ENCODE assay signal across 21 mouse cellular contexts in the genomic region with DNA sequence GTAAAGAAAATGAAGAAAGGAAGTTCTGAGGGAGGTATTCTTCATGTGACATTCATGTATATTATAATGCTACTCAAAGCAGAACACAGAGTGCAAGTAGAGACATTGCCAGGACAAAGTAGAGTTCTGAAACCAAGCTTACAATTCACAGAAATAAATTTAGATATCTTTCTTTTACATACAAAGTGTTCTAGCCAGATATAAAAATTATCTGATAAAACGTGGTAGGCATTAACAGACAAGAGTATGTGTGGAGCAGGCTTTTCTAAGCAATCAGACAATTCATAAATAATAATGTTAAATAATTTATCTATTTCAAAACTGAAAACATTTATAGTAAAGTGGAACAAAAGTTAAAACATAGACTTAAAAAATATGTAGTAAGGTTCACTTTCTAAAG. TPM values are rescaled to one million over a fixed set of nuclear protein-coding genes. Genes with fewer than 3 reads are reported as not detected.
DNase-seq lines count a peak whose midpoint lies in the region; ATAC-seq and TF ChIP-seq lines count a peak whose summit lies in the region.
"Had no signal": no experiment of that assay in that cellular context is flagged by ENCODE, and none has a peak within 500 bp of the region (broad histone marks: within the 10 kb centered on the region; RNA-seq: fewer than 3 reads in every experiment).

No protein-coding gene starts in this region.

- peaks cover 26% of the 10 kb centered on the region for H3K4me1 ChIP-seq in G1E (ENCODE audit: insufficient read depth, low read depth, low read length)
- H3K4me1 ChIP-seq in liver, embryonic 14.5 days (replicated peaks; ENCODE audit: control insufficient read depth in 2 of 2, insufficient read depth in 2 of 2, low read length in 1 of 2): peaks cover 2 to 11% of the 10 kb centered on the region in 2 experiments
- H3K4me1 ChIP-seq: heart, embryonic 10.5 days; hindbrain, embryonic 12.5 days had no signal

- H3K9ac ChIP-seq in liver, embryonic 14.5 days (replicated peaks): no peak overlapping the region
- H3K9ac ChIP-seq: embryonic facial prominence, embryonic 13.5 days; forebrain, embryonic 12.5 days; hindbrain, embryonic 12.5 days had no signal

- H3K4me2 ChIP-seq in liver, embryonic 14.5 days (ENCODE audit: low read depth): no peak overlapping the region
- H3K4me2 ChIP-seq: embryonic facial prominence, embryonic 13.5 days; forebrain, embryonic 12.5 days; hindbrain, embryonic 12.5 days had no signal

- H3K36me3 ChIP-seq in G1E (replicated peaks): peaks cover 47% of the 10 kb centered on the region
- H3K36me3 ChIP-seq in liver, embryonic 14.5 days (replicated peaks; ENCODE audit: control insufficient read depth, insufficient read depth, low read depth): no peaks in the 10 kb centered on the region
- H3K36me3 ChIP-seq: forebrain, embryonic 12.5 days; hindbrain, embryonic 12.5 days had no signal

- no peak overlapping the region for H3K4me3 ChIP-seq in G1E (ENCODE audit: low read depth, low read length)
- no peak overlapping the region for H3K4me3 ChIP-seq in liver, embryonic 14.5 days (ENCODE audit: insufficient read depth in 1 of 2, low read depth in 2 of 2, low read length in 2 of 2)
- H3K4me3 ChIP-seq: embryonic facial prominence, embryonic 13.5 days; forebrain, embryonic 12.5 days; heart, embryonic 10.5 days; hindbrain, embryonic 12.5 days had no signal

- no peak for DNase-seq in G1E (ENCODE audit: low spot score)
- DNase-seq in c-Kit-positive CD71-positive TER-119-negative erythroid progenitor cells, embryonic 14.5 days (ENCODE audit: low read depth): peak; percentile 54
- peak; percentile 14 to 40 (median 30) for DNase-seq in liver, embryonic 14.5 days (ENCODE audit: low read depth in 3 of 3, low spot score in 3 of 3)
- no peak for DNase-seq in left cerebral cortex, postnatal 10 days (ENCODE audit: extremely low spot score in 1 of 2, low spot score in 2 of 2)
- no peak for DNase-seq in layer of hippocampus, postnatal 25 days (ENCODE audit: extremely low spot score in 1 of 2, low spot score in 1 of 2)
- DNase-seq in kidney, adult 9 months: no peak
- DNase-seq: adrenal gland, adult 2 months; adrenal gland, postnatal 25 days; cerebellum, adult 11-12 months; cerebellum, adult 9-10 months; cerebellum, postnatal 36 days; gastrocnemius, postnatal 10 days; heart, adult 18-20 months; heart, postnatal 10 days; heart, postnatal 4 days had no signal

- 11% methylated on average over 1 of the region's 1 CpGs for WGBS in liver, embryonic 14.5 days (ENCODE audit: insufficient replicate concordance)

- H3K27me3 ChIP-seq in G1E (ENCODE audit: insufficient read depth, low read length): no peaks in the 10 kb centered on the region
- H3K27me3 ChIP-seq in liver, embryonic 14.5 days (ENCODE audit: control insufficient read depth, insufficient read depth, low read length): no peaks in the 10 kb centered on the region
- H3K27me3 ChIP-seq: embryonic facial prominence, embryonic 13.5 days; forebrain, embryonic 12.5 days; hindbrain, embryonic 12.5 days had no signal

- peak; percentile 22; the same call in 1 of the 2 replicates for ATAC-seq in G1E (ENCODE audit: extremely low read depth, insufficient number of reproducible peaks, low FRiP score, poor library complexity, severe bottlenecking)
- ATAC-seq in liver, embryonic 14.5 days (ENCODE audit: insufficient read depth): peak; percentile 65; the same call in 1 of the 2 replicates
- 0 out of 2 replicates have a peak, but pooled peaks have one; percentile 37 for ATAC-seq in megakaryocyte progenitor cell, adult 5-6 weeks (replicated peaks; ENCODE audit: poor library complexity)
- ATAC-seq: forebrain, embryonic 16.5 days had no signal

- H3K9me3 ChIP-seq in G1E (replicated peaks): no peaks in the 10 kb centered on the region
- no peaks in the 10 kb centered on the region for H3K9me3 ChIP-seq in liver, embryonic 14.5 days (ENCODE audit: control insufficient read depth, low read length)
- H3K9me3 ChIP-seq: embryonic facial prominence, embryonic 13.5 days; forebrain, embryonic 12.5 days; heart, embryonic 10.5 days; hindbrain, embryonic 12.5 days had no signal

- no peak overlapping the region for H3K27ac ChIP-seq in liver, embryonic 14.5 days
- H3K27ac ChIP-seq: embryonic facial prominence, embryonic 13.5 days; forebrain, embryonic 12.5 days; heart, embryonic 10.5 days; hindbrain, embryonic 12.5 days had no signal

- intact Hi-C loops in left cerebral cortex, postnatal 10 days (cut with DNase I): no loop called here

- no peak for TF ChIP-seq CTCF in G1E (IDR thresholded peaks at IDR 0.05; ENCODE audit: low read depth, low read length)
- no peak for TF ChIP-seq CTCF in liver, embryonic 14.5 days (IDR thresholded peaks at IDR 0.05; ENCODE audit: low read depth)

- TF ChIP-seq EP300 in liver, embryonic 14.5 days (IDR thresholded peaks at IDR 0.05; ENCODE audit: low read depth): peak; percentile 60

RNA-seq across cellular contexts. Expression of a gene that starts 49.9 kb away (rescaled TPM):
- total RNA-seq in G1E (2014; fragmentation: Nextera tagmentation) (77.9 and 86.2 TPM in 2 replicates), G1E (2017) (79.2 and 80.5 TPM in 2 replicates)
- 9.4 and 10.5 TPM in 2 replicates for polyA plus RNA-seq in G1E (2012)
- polyA plus RNA-seq in liver, embryonic 14.5 days (2012; rRNA removed): 3.8 and 4.9 TPM in 2 replicates
- 6.7 and 7.0 TPM in 2 replicates for polyA plus RNA-seq in liver, embryonic 14.5 days (2014; fragmentation: Nextera tagmentation; extraction: Ambion mirVana)
- 35.2 and 40.0 TPM in 2 replicates for total RNA-seq in megakaryocyte progenitor cell, adult 5-6 weeks (2015)
- total RNA-seq in megakaryocyte progenitor cell, adult 5-6 weeks (2017): 49.3 and 54.8 TPM in 2 replicates
- total RNA-seq in left cerebral cortex, postnatal 10 days (2021): 10 to 100 TPM; 65.7 to 79.9 TPM
- total RNA-seq in layer of hippocampus, postnatal 25 days (2021): 10 to 100 TPM; 78.0 to 87.1 TPM

Comparison
In these comparisons a context has a peak if more than half of its experiments do, and no peak if none do; other contexts are left out.
1. DNase-seq: peak in c-Kit-positive CD71-positive TER-119-negative erythroid progenitor cells, embryonic 14.5 days (single experiment) and liver, embryonic 14.5 days (3 of 3); none in G1E (single experiment), left cerebral cortex, postnatal 10 days (0 of 2), layer of hippocampus, postnatal 25 days (0 of 2) and kidney, adult 9 months (single experiment).
2. Peak in every context shown above with its lines, with median percentiles within 50 percentile points of each other: ATAC-seq.